ENCODE assay signal across 26 mouse cellular contexts in the genomic region with DNA sequence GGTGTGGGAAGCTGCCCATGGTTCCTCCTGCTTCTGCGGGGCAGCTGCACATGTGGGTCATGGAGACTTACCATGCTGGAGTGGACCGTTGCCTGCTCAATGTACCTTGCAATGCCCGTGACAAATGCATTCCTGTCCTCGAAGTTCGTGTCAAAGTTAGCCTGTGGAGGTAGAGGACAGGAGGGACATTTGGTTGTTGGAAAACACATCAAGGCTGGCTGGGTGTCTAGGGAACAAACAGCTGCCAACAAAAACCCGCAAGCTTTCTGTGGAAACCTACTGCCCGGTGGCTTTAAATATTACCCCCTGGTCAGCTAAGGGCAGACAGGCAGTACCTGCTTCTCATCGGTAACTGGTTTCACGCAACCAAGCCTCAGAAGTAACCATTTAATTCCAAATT. TPM values are rescaled to one million over a fixed set of nuclear protein-coding genes. Genes with fewer than 3 reads are reported as not detected.
DNase-seq lines count a peak whose midpoint lies in the region; ATAC-seq and TF ChIP-seq lines count a peak whose summit lies in the region.
"Had no signal": no experiment of that assay in that cellular context is flagged by ENCODE, and none has a peak within 500 bp of the region (broad histone marks: within the 10 kb centered on the region; RNA-seq: fewer than 3 reads in every experiment).

No protein-coding gene starts in this region.

- no peak for ATAC-seq in kidney, postnatal 0 days (replicated peaks; ENCODE audit: low FRiP score, low read depth)
- ATAC-seq: CD4-positive, CD25-positive, alpha-beta regulatory T cell, adult 4 months; forebrain, embryonic 15.5 days; hindbrain, postnatal 0 days had no signal

- no peak overlapping the region for H3K9ac ChIP-seq in kidney, postnatal 0 days (ENCODE audit: low read depth, low read length)
- H3K9ac ChIP-seq: embryonic facial prominence, embryonic 13.5 days; forebrain, embryonic 12.5 days; forebrain, embryonic 15.5 days; hindbrain, embryonic 14.5 days had no signal

- no peak for TF ChIP-seq CTCF in kidney, adult 2 months (conservative IDR thresholded peaks at IDR 0.05; ENCODE audit: insufficient read depth, insufficient read length, low read depth, low read length)
- TF ChIP-seq CTCF in kidney, postnatal 0 days (IDR thresholded peaks at IDR 0.05; ENCODE audit: low read depth): no peak

- no peak for TF ChIP-seq POLR2A in kidney, adult 2 months (IDR thresholded peaks at IDR 0.05; ENCODE audit: low read depth, low read length)

- no peak overlapping the region for H3K4me2 ChIP-seq in kidney, postnatal 0 days (ENCODE audit: low read length)
- H3K4me2 ChIP-seq: embryonic facial prominence, embryonic 13.5 days; forebrain, embryonic 12.5 days; forebrain, embryonic 15.5 days; heart, embryonic 11.5 days; hindbrain, embryonic 14.5 days had no signal

- H3K4me1 ChIP-seq in kidney, adult 2 months (ENCODE audit: control insufficient read depth, insufficient read depth, low read length): peaks cover 40% of the 10 kb centered on the region
- peaks cover 9% of the 10 kb centered on the region for H3K4me1 ChIP-seq in kidney, postnatal 0 days (replicated peaks; ENCODE audit: insufficient read depth, low read length)

- no peaks in the 10 kb centered on the region for H3K27me3 ChIP-seq in kidney, adult 2 months (replicated peaks; ENCODE audit: control insufficient read depth, insufficient read depth, low read length)
- no peaks in the 10 kb centered on the region for H3K27me3 ChIP-seq in kidney, postnatal 0 days (ENCODE audit: insufficient read depth, low read length)
- H3K27me3 ChIP-seq: embryonic facial prominence, embryonic 13.5 days; forebrain, embryonic 12.5 days; forebrain, embryonic 15.5 days had no signal

- no peaks in the 10 kb centered on the region for H3K9me3 ChIP-seq in kidney, postnatal 0 days (replicated peaks; ENCODE audit: low read length)
- H3K9me3 ChIP-seq: embryonic facial prominence, embryonic 10.5 days; embryonic facial prominence, embryonic 13.5 days; forebrain, embryonic 12.5 days; forebrain, embryonic 15.5 days; hindbrain, embryonic 10.5 days had no signal

- peak overlapping the region; percentile 52 for H3K27ac ChIP-seq in kidney, adult 2 months (ENCODE audit: insufficient read depth, low read depth, low read length)
- H3K27ac ChIP-seq in kidney, postnatal 0 days: 0 out of 2 replicates have a peak overlapping the region, but pooled peaks have one; percentile 36
- H3K27ac ChIP-seq: embryonic facial prominence, embryonic 10.5 days; embryonic facial prominence, embryonic 13.5 days; forebrain, embryonic 12.5 days; forebrain, embryonic 15.5 days; hindbrain, embryonic 10.5 days; hindbrain, embryonic 14.5 days; hindbrain, postnatal 0 days had no signal

- DNase-seq in kidney, adult 2 months: peak; percentile 82
- DNase-seq in kidney, postnatal 10 days: no peak
- DNase-seq in kidney, adult 9 months: peak; percentile 72
- no peak for DNase-seq in kidney, postnatal 0 days (ENCODE audit: low spot score)
- peak; percentile 58 to 79 for DNase-seq in kidney, postnatal 36 days
- no peak for DNase-seq in heart, adult 11 months
- no peak for DNase-seq in left cerebral cortex, adult 9 months (ENCODE audit: low spot score in 2 of 2)
- DNase-seq: adrenal gland, adult 8-10 months; adrenal gland, postnatal 25 days; cerebellum, adult 11-12 months; cerebellum, adult 8-10 months; cerebellum, postnatal 10 days; cerebellum, postnatal 36 days; embryo, embryonic 11 days; gastrocnemius, postnatal 25 days had no signal

- H3K36me3 ChIP-seq in kidney, adult 2 months (ENCODE audit: control insufficient read depth, insufficient read depth, low read length): peaks cover 3% of the 10 kb centered on the region; the same call in 1 of the 2 replicates
- H3K36me3 ChIP-seq in kidney, postnatal 0 days (ENCODE audit: insufficient read depth, low read length): no peaks in the 10 kb centered on the region
- H3K36me3 ChIP-seq: embryonic facial prominence, embryonic 13.5 days had no signal

- no peak overlapping the region for H3K4me3 ChIP-seq in kidney, adult 2 months (ENCODE audit: insufficient read depth, low read depth, low read length)
- no peak overlapping the region for H3K4me3 ChIP-seq in kidney, postnatal 0 days (replicated peaks; ENCODE audit: low read depth, low read length)
- H3K4me3 ChIP-seq: embryonic facial prominence, embryonic 10.5 days; embryonic facial prominence, embryonic 13.5 days; erythroblast, embryonic 14.5 days; forebrain, embryonic 12.5 days; forebrain, embryonic 15.5 days; hindbrain, embryonic 10.5 days had no signal

- 37% methylated on average over 9 of the region's 9 CpGs for WGBS in kidney, adult 2 months
- 49% methylated on average over 9 of the region's 9 CpGs for WGBS in kidney, postnatal 0 days

RNA-seq across cellular contexts. Expression of a gene that starts 23.1 kb away (rescaled TPM):
- 68.4 and 71.1 TPM in 2 replicates for polyA plus RNA-seq in kidney, adult 2 months (2012; rRNA removed)
- 17.4 and 19.2 TPM in 2 replicates for polyA plus RNA-seq in kidney, postnatal 0 days (2015; fragmentation: Nextera tagmentation; extraction: Ambion mirVana)

RNA-seq across cellular contexts. Expression of a gene that starts 54.2 kb away (rescaled TPM):
- not detected in 2 replicates for polyA plus RNA-seq in kidney, adult 2 months (2012; rRNA removed)
- polyA plus RNA-seq in kidney, postnatal 0 days (2015; fragmentation: Nextera tagmentation; extraction: Ambion mirVana): 0.11 TPM in 2 replicates
- polyA plus RNA-seq: erythroblast, embryonic 14.5 days; heart, embryonic 11.5 days; heart, postnatal 0 days had no signal

Comparison
In these comparisons a context has a peak if more than half of its experiments do, and no peak if none do; other contexts are left out.
1. DNase-seq: peak in kidney, adult 2 months (single experiment), kidney, adult 9 months (single experiment) and kidney, postnatal 36 days (2 of 2); none in kidney, postnatal 10 days (single experiment), kidney, postnatal 0 days (single experiment), heart, adult 11 months (single experiment) and left cerebral cortex, adult 9 months (0 of 2).